Mouse (Mus musculus): ENCODE results near the gene Irs2. TPM values are rescaled to one million over a fixed set of nuclear protein-coding genes. Genes with fewer than 3 reads are reported as not detected.

Irs2 gene
- total and polyA plus RNA-seq, 2 experiments from 2014 or later = 1.6 to 39.3 TPM

DNA sequence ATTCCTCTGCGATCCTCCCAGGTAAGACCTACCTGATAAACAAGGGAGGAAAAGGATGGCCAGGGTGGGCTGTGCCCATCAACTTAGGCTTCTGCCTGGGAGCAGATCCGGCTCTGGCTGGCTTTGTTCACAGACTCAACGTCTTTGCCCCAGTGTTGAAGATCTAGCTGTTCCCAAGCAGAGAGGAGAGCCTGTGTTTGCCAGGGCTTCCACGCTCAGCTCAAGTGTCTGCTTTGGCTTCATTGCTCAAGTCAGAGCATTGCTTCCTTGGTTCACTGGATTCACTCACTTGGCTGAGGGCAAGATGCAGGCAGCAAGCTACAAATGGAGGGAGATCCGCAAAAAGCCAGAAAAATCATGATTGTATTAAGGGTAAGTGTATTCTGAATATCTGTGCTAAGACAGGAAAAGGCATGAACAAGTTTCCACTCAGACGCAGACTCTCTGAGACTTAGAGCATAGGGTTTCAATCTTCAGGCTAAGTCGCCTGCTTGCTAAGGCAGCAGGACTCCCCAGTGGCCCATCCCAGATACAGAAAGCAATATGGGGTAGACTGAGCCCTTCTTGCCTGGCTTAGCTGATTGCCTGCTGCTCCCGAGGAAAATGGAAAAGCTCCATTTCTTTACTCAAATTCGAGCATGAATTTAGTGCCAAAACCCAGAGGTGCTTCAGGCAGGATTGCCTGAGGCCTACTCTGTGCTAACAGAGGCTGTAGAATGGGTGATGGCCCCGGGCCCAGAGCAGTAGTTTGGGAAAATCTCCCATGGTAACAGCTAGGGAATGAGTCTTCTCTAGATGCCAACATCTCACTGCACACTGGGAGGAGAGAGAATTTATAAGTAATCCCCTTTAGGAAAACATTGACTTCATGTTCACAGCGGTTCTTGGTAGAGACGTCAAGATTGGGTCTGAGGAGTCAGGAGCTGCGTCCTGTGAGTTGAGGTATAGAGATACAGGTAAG lies 37.5 kb downstream of the Irs2 start:
- H3K9ac ChIP-seq (replicated peaks; ENCODE audit: low read depth, low read length) = no peak overlapping the region
- no peaks in the 10 kb centered on the region for H3K9me3 ChIP-seq (replicated peaks; ENCODE audit: control insufficient read depth, low read length)
- H3K4me1 ChIP-seq (ENCODE audit: control insufficient read depth, insufficient read depth) = 0 out of 2 replicates have a peak, but pooled peaks cover 18% of the 10 kb centered on the region
- H3K27me3 ChIP-seq (ENCODE audit: control insufficient read depth, insufficient read depth, low read length) = no peaks in the 10 kb centered on the region
- no peak for DNase-seq (ENCODE audit: low spot score)
- no peaks in the 10 kb centered on the region for H3K36me3 ChIP-seq (replicated peaks; ENCODE audit: control insufficient read depth, insufficient read depth, low read length)
- TF ChIP-seq CTCF (IDR thresholded peaks at IDR 0.05; ENCODE audit: low read depth) = no peak
- TF ChIP-seq EP300 (IDR thresholded peaks at IDR 0.05; ENCODE audit: low read depth) = no peak
- no peak overlapping the region for H3K4me3 ChIP-seq (ENCODE audit: low read depth, low read length)
- H3K27ac ChIP-seq (ENCODE audit: low read depth) = no peak overlapping the region
- ATAC-seq (ENCODE audit: insufficient read depth, low read depth) = no peak
- WGBS = 79% methylated on average over 13 of the region's 13 CpGs
- H3K4me2 ChIP-seq (ENCODE audit: low read depth, low read length) = no peak overlapping the region

DNA sequence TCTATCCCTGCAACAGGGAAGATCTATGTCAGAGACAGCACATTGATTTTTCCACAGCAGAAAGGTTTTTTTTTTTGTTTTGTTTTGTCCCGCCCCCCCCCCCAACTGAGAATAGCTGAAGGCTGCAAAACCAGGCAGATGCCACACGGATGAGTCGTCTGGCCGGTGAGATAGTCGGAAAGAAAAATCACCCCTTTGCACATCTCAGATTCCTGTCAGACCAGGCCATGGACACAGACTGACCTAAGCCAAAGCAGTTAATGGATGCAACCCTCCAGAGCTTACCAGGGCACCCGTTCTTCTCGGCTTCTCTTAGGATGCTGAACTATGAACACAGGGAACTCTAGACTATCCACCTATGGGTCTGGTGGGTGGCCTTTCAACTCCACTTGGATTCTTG lies 39.6 kb downstream of the Irs2 start:
- TF ChIP-seq EP300 (IDR thresholded peaks at IDR 0.05; ENCODE audit: low read depth) (no peak), CTCF (IDR thresholded peaks at IDR 0.05; ENCODE audit: low read depth) (no peak)
- Histone ChIP-seq H3K36me3 (replicated peaks; ENCODE audit: control insufficient read depth, insufficient read depth, low read length) (no peaks in the 10 kb centered on the region), H3K27ac (ENCODE audit: low read depth) (no peak overlapping the region), H3K4me1 (ENCODE audit: control insufficient read depth, insufficient read depth) (peaks cover 25% of the 10 kb centered on the region), H3K9ac (replicated peaks; ENCODE audit: low read depth, low read length) (no peak overlapping the region), H3K9me3 (replicated peaks; ENCODE audit: control insufficient read depth, low read length) (no peaks in the 10 kb centered on the region), H3K4me3 (ENCODE audit: low read depth, low read length) (no peak overlapping the region), H3K27me3 (ENCODE audit: control insufficient read depth, insufficient read depth, low read length) (no peaks in the 10 kb centered on the region), H3K4me2 (ENCODE audit: low read depth, low read length) (no peak overlapping the region)
- WGBS = 55% methylated on average over 7 of the region's 7 CpGs
- DNase-seq (ENCODE audit: low spot score) (no peak), ATAC-seq (ENCODE audit: insufficient read depth, low read depth) (no peak)

DNA sequence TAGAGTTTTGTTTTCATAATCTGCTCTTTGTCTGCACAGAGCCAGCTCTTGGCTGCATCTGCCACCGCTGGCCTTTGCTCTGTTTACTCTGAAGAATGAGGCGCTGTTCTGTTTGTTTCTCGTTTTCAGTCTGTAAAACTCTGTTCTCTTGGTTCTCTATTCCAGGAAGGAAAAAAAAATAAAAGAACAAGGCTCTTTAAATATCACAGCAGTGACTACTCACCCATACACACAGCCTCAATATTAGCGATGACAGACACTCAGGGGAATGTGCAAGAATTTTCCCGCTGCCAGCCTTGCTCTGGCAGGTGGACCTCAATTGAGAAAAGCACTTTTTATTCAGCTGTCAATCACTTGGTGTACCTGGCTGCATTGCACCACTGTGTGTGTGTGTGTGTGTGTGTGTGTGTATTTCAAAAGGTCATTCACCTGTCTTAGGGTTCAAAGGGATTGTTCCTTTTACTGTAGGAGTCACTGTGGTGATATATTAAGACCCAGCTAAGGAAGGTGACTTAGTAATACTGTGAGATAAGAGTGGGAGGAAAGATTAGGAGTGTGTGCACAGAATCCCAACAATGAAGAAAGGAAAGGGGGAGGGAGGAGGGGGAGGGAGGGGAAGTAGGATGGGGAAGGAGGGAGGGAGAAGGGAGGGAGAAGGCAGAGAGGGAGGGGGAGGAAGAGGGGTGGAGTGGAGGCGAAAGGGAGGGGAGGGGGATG lies 42.7 kb downstream of the Irs2 start:
- 7% methylated on average over 6 of the region's 6 CpGs for WGBS
- TF ChIP-seq EP300 (IDR thresholded peaks at IDR 0.05; ENCODE audit: low read depth) (no peak), CTCF (IDR thresholded peaks at IDR 0.05; ENCODE audit: low read depth) (no peak)
- peak; percentile 46 for DNase-seq (ENCODE audit: low spot score)
- Histone ChIP-seq H3K36me3 (replicated peaks; ENCODE audit: control insufficient read depth, insufficient read depth, low read length) (no peaks in the 10 kb centered on the region), H3K27ac (ENCODE audit: low read depth) (peak overlapping the region; percentile 58), H3K9me3 (replicated peaks; ENCODE audit: control insufficient read depth, low read length) (no peaks in the 10 kb centered on the region), H3K9ac (replicated peaks; ENCODE audit: low read depth, low read length) (no peak overlapping the region), H3K27me3 (ENCODE audit: control insufficient read depth, insufficient read depth, low read length) (no peaks in the 10 kb centered on the region), H3K4me2 (ENCODE audit: low read depth, low read length) (0 out of 2 replicates have a peak overlapping the region, but pooled peaks have one; percentile 11), H3K4me3 (ENCODE audit: low read depth, low read length) (no peak overlapping the region), H3K4me1 (ENCODE audit: control insufficient read depth, insufficient read depth) (peaks cover 43% of the 10 kb centered on the region)
- ATAC-seq (ENCODE audit: insufficient read depth, low read depth) = 0 out of 2 replicates have a peak, but pooled peaks have one; percentile 44

DNA sequence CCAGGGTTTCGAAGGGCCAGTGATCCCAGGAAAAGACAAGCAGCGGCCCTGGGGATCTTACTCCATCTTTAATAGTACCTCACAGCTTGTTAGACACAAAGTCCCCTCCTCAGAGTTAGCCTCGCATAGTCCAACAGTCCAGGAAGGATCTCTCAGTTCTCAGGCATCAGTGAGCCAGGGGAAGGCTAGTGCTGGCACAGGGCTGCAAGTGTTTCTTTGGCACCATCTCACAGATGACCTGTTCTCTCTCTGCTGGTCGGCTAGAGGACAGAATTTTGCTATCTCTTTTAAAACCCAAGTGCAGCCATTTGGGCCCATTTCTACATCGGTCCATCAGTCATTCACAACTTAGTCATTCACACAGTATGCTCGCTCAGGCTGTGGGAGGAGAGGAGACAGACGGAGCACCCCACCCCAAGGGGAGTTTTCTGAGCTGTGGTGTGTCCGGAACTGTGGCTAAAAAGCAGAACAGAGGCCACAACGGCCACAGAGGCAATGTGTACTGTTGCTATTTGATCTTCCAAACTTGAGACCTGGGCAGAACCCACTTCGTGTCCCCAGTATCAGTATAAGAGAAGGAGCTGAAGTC lies 43.7 kb downstream of the Irs2 start:
- Histone ChIP-seq H3K4me1 (ENCODE audit: control insufficient read depth, insufficient read depth) (peaks cover 49% of the 10 kb centered on the region), H3K27me3 (ENCODE audit: control insufficient read depth, insufficient read depth, low read length) (no peaks in the 10 kb centered on the region), H3K4me2 (ENCODE audit: low read depth, low read length) (no peak overlapping the region), H3K9ac (replicated peaks; ENCODE audit: low read depth, low read length) (no peak overlapping the region), H3K4me3 (ENCODE audit: low read depth, low read length) (no peak overlapping the region), H3K27ac (ENCODE audit: low read depth) (no peak overlapping the region), H3K9me3 (replicated peaks; ENCODE audit: control insufficient read depth, low read length) (no peaks in the 10 kb centered on the region), H3K36me3 (replicated peaks; ENCODE audit: control insufficient read depth, insufficient read depth, low read length) (no peaks in the 10 kb centered on the region)
- TF ChIP-seq CTCF (IDR thresholded peaks at IDR 0.05; ENCODE audit: low read depth) = no peak
- no peak for TF ChIP-seq EP300 (IDR thresholded peaks at IDR 0.05; ENCODE audit: low read depth)
- WGBS = 51% methylated on average over 10 of the region's 10 CpGs
- DNase-seq (ENCODE audit: low spot score) (no peak), ATAC-seq (ENCODE audit: insufficient read depth, low read depth) (no peak)

DNA sequence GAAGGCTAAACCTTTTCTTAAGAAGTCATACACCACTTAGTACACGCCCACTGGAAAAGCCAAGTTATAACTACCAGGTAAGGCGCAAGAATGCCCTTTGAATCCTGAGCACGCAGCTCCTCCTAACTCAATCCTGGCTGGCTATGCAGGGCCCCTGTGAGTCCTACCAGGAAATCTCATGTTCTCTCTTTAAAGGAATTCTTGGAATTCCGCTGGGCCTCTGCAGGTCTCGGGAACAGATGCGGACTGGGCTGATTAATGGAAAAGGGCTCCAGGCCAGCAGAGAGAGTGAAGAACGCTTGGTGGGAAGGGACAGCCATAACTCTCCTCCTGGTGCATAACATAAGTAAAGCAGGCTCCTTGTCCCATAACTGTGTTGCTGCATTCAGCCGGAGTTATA lies 46.3 kb downstream of the Irs2 start:
- ATAC-seq (ENCODE audit: insufficient read depth, low read depth) (peak; percentile 66), DNase-seq (ENCODE audit: low spot score) (peak; percentile 79)
- Histone ChIP-seq H3K4me1 (ENCODE audit: control insufficient read depth, insufficient read depth) (peaks cover 56% of the 10 kb centered on the region), H3K36me3 (replicated peaks; ENCODE audit: control insufficient read depth, insufficient read depth, low read length) (no peaks in the 10 kb centered on the region), H3K9ac (replicated peaks; ENCODE audit: low read depth, low read length) (no peak overlapping the region), H3K27ac (ENCODE audit: low read depth) (peak overlapping the region; percentile 55), H3K9me3 (replicated peaks; ENCODE audit: control insufficient read depth, low read length) (no peaks in the 10 kb centered on the region), H3K4me3 (ENCODE audit: low read depth, low read length) (no peak overlapping the region), H3K4me2 (ENCODE audit: low read depth, low read length) (no peak overlapping the region), H3K27me3 (ENCODE audit: control insufficient read depth, insufficient read depth, low read length) (peaks cover 8% of the 10 kb centered on the region; the same call in 1 of the 2 replicates)
- 13% methylated on average over 8 of the region's 8 CpGs for WGBS
- no peak for TF ChIP-seq CTCF (IDR thresholded peaks at IDR 0.05; ENCODE audit: low read depth)
- TF ChIP-seq EP300 (IDR thresholded peaks at IDR 0.05; ENCODE audit: low read depth) = 0 out of 2 replicates have a peak, but pooled peaks have one; percentile 50

Data from heart, postnatal 0 days (tissue).